Mouse (Mus musculus) neural tube, embryonic 12.5 days (tissue): Measurements from ENCODE around the gene Usp46. TPM values are rescaled to one million over a fixed set of nuclear protein-coding genes. Genes with fewer than 3 reads are reported as not detected.
"Not testable (repeated sequence)": the region's sequence is repeated elsewhere in the genome, so short reads cannot be mapped to it uniquely, and the experiment has no call there.

ENCODE experiments used
- ATAC-seq: fragments of 200-750 bp; cut with Nextera tagmentation; 2 replicates; pipeline ENCODE4 v1.8.0; 2017; ENCODE audit warnings: low read depth, mild to moderate bottlenecking, moderate TSS enrichment, moderate library complexity; ENCODE audit not compliant: low FRiP score
- H3K27ac ChIP-seq: fragments of 300-500 bp; sonication (generic); 2 replicates; pipeline ENCODE4 v1.5.1; 2016
- H3K27me3 ChIP-seq: fragments of 300-500 bp; sonication (generic); replicated peaks from 2 replicates; pipeline ENCODE4 v1.6.1; 2016; ENCODE audit warnings: mild to moderate bottlenecking
- H3K36me3 ChIP-seq: fragments of 300-500 bp; sonication (generic); 2 replicates; pipeline ENCODE4 v1.6.1; 2016; ENCODE audit warnings: mild to moderate bottlenecking
- H3K4me1 ChIP-seq: fragments of 300-500 bp; sonication (generic); 2 replicates; pipeline ENCODE4 v1.6.1; 2016
- H3K4me2 ChIP-seq: fragments of 300-500 bp; sonication (generic); replicated peaks from 2 replicates; pipeline ENCODE4 v1.6.1; 2016; ENCODE audit warnings: mild to moderate bottlenecking
- H3K4me3 ChIP-seq: fragments of 300-500 bp; sonication (generic); 2 replicates; pipeline ENCODE4 v1.5.1; 2016
- H3K9ac ChIP-seq: fragments of 300-500 bp; sonication (generic); 2 replicates; pipeline ENCODE4 v1.6.1; 2016; ENCODE audit warnings: mild to moderate bottlenecking
- H3K9me3 ChIP-seq: fragments of 300-500 bp; sonication (generic); 2 replicates; pipeline ENCODE4 v1.6.1; 2016; ENCODE audit warnings: mild to moderate bottlenecking
- WGBS: fragments of 180-500 bp; shearing (Covaris S2); methylation state at CpG from one replicate; pipeline ENCODE4 v1.1.7; 2016; 5-methylcytosine and 5-hydroxymethylcytosine counted together
- polyA plus RNA-seq: library from polyadenylated mRNA; unstranded; fragments of >200 nt; fragmentation: Nextera tagmentation; extraction: Ambion mirVana; gene quantifications from 2 replicates; pipeline ENCODE4 v1.2.1, GENCODE M21; 2016

Gene Usp46
- polyA plus RNA-seq, 1 experiment from 2014 or later: 27.8 TPM

GRCm38 (mm10) chr5:74092833-74093555, 24.8 kb upstream of the Usp46 start:
- Histone ChIP-seq H3K36me3 (peaks cover 23% of the 10 kb centered on the region), H3K27me3 (no peaks in the 10 kb centered on the region), H3K4me3 (peak overlapping the region; percentile 95), H3K27ac (peak overlapping the region; percentile 65; the same call in 1 of the 2 replicates), H3K9ac (peak overlapping the region; percentile 99), H3K4me2 (peak overlapping the region; percentile 82), H3K4me1 (peaks cover 14% of the 10 kb centered on the region), H3K9me3 (no peaks in the 10 kb centered on the region)
- under 1% methylated on average over 57 of the region's 57 CpGs for WGBS
- ATAC-seq: peak; percentile 98

- H3K4me3 ChIP-seq: peak overlapping the region; percentile 95
Observed at GRCm38 (mm10) chr5:74092481-74092832, 24.2 kb upstream of the Usp46 start.

GRCm38 (mm10) chr5:74089643-74090042, 21.4 kb upstream of the Usp46 start:
- H3K36me3 ChIP-seq: 0 out of 2 replicates have a peak, but pooled peaks cover 2% of the 10 kb centered on the region
- no peak for ATAC-seq
- no peaks in the 10 kb centered on the region for H3K27me3 ChIP-seq
- no peak overlapping the region for H3K9ac ChIP-seq
- 88% methylated on average over 3 of the region's 3 CpGs for WGBS
- H3K27ac ChIP-seq: no peak overlapping the region
- no peak overlapping the region for H3K4me3 ChIP-seq
- no peaks in the 10 kb centered on the region for H3K9me3 ChIP-seq
- no peak overlapping the region for H3K4me2 ChIP-seq
- peaks cover 9% of the 10 kb centered on the region; the same call in 1 of the 2 replicates for H3K4me1 ChIP-seq

More at GRCm38 (mm10) chr5:74092481-74092832, 24.2 kb upstream of the Usp46 start:
- Histone ChIP-seq H3K4me2 (peak overlapping the region; percentile 82), H3K9ac (no peak overlapping the region), H3K4me1 (peaks cover 14% of the 10 kb centered on the region), H3K36me3 (peaks cover 18% of the 10 kb centered on the region), H3K9me3 (no peaks in the 10 kb centered on the region), H3K27me3 (no peaks in the 10 kb centered on the region), H3K27ac (no peak overlapping the region)
- no peak; the same call in 1 of the 2 replicates for ATAC-seq
- 51% methylated on average over 4 of the region's 4 CpGs for WGBS

GRCm38 (mm10) chr5:74081756-74082155, 13.5 kb upstream of the Usp46 start:
- Histone ChIP-seq H3K27me3 (peaks cover 4% of the 10 kb centered on the region), H3K9me3 (no peaks in the 10 kb centered on the region), H3K4me3 (no peak overlapping the region), H3K36me3 (no peaks in the 10 kb centered on the region), H3K27ac (no peak overlapping the region), H3K9ac (no peak overlapping the region), H3K4me1 (no peaks in the 10 kb centered on the region), H3K4me2 (no peak overlapping the region)
- no peak for ATAC-seq
- 94% methylated on average over 6 of the region's 6 CpGs for WGBS

GRCm38 (mm10) chr5:74078861-74079615, 10.8 kb upstream of the Usp46 start:
- H3K4me2 ChIP-seq: no peak overlapping the region
- 86% methylated on average over 11 of the region's 11 CpGs for WGBS
- no peak overlapping the region for H3K4me3 ChIP-seq
- no peak overlapping the region for H3K9ac ChIP-seq
- H3K36me3 ChIP-seq: no peaks in the 10 kb centered on the region
- no peaks in the 10 kb centered on the region for H3K4me1 ChIP-seq
- H3K9me3 ChIP-seq: no peaks in the 10 kb centered on the region
- H3K27me3 ChIP-seq: peaks cover 10% of the 10 kb centered on the region
- no peak for ATAC-seq
- H3K27ac ChIP-seq: no peak overlapping the region

- WGBS: 73% methylated on average over 1 of the region's 1 CpGs
- ATAC-seq: no peak
- H3K27me3 ChIP-seq: peaks cover 10% of the 10 kb centered on the region
- no peaks in the 10 kb centered on the region for H3K4me1 ChIP-seq
- no peak overlapping the region for H3K4me2 ChIP-seq
- no peaks in the 10 kb centered on the region for H3K9me3 ChIP-seq
- H3K9ac ChIP-seq: no peak overlapping the region
- H3K27ac ChIP-seq: no peak overlapping the region
- H3K36me3 ChIP-seq: no peaks in the 10 kb centered on the region
- no peak overlapping the region for H3K4me3 ChIP-seq
Observed at GRCm38 (mm10) chr5:74078400-74078799, 10.2 kb upstream of the Usp46 start.

- ATAC-seq: no peak
- 46% methylated on average over 8 of the region's 8 CpGs for WGBS
Observed at GRCm38 (mm10) chr5:74077959-74078358, 9.7 kb upstream of the Usp46 start.

GRCm38 (mm10) chr5:74076759-74077158, 8.5 kb upstream of the Usp46 start:
- Histone ChIP-seq H3K27ac (no peak overlapping the region), H3K27me3 (peaks cover 10% of the 10 kb centered on the region), H3K36me3 (no peaks in the 10 kb centered on the region), H3K4me2 (no peak overlapping the region), H3K9me3 (no peaks in the 10 kb centered on the region), H3K9ac (no peak overlapping the region), H3K4me3 (no peak overlapping the region), H3K4me1 (no peaks in the 10 kb centered on the region)
- ATAC-seq: no peak
- WGBS: 6% methylated on average over 9 of the region's 9 CpGs

More at GRCm38 (mm10) chr5:74077959-74078358, 9.7 kb upstream of the Usp46 start:
- no peak overlapping the region for H3K4me3 ChIP-seq
- no peaks in the 10 kb centered on the region for H3K4me1 ChIP-seq
- H3K36me3 ChIP-seq: no peaks in the 10 kb centered on the region
- H3K27ac ChIP-seq: no peak overlapping the region
- no peak overlapping the region for H3K4me2 ChIP-seq
- H3K9ac ChIP-seq: no peak overlapping the region
- no peaks in the 10 kb centered on the region for H3K9me3 ChIP-seq
- H3K27me3 ChIP-seq: peaks cover 10% of the 10 kb centered on the region

- H3K4me2 ChIP-seq, H3K27me3 ChIP-seq, H3K9me3 ChIP-seq, ATAC-seq, H3K9ac ChIP-seq, H3K4me3 ChIP-seq, H3K27ac ChIP-seq, H3K36me3 ChIP-seq: not testable (repeated sequence)
- WGBS: 86% methylated on average over 5 of the region's 5 CpGs
- peaks cover 25% of the 10 kb centered on the region for H3K4me1 ChIP-seq
Observed at GRCm38 (mm10) chr5:74070564-74070963, 2.3 kb upstream of the Usp46 start.

- Histone ChIP-seq H3K9me3 (no peaks in the 10 kb centered on the region), H3K4me3 (peak overlapping the region; percentile 77), H3K27me3 (no peaks in the 10 kb centered on the region), H3K4me2 (peak overlapping the region; percentile 81), H3K27ac (peak overlapping the region; percentile 88), H3K4me1 (peaks cover 30% of the 10 kb centered on the region), H3K9ac (peak overlapping the region; percentile 90), H3K36me3 (no peaks in the 10 kb centered on the region)
- WGBS: 3% methylated on average over 18 of the region's 18 CpGs
- ATAC-seq: peak; percentile 46
Observed at GRCm38 (mm10) chr5:74068714-74069321, 587 bp upstream of the Usp46 start.

GRCm38 (mm10) chr5:74067346-74067745, 885 bp downstream of the Usp46 start:
- H3K4me1 ChIP-seq: peaks cover 30% of the 10 kb centered on the region
- no peak overlapping the region for H3K27ac ChIP-seq
- no peak for ATAC-seq
- H3K36me3 ChIP-seq: no peaks in the 10 kb centered on the region
- no peaks in the 10 kb centered on the region for H3K27me3 ChIP-seq
- peak overlapping the region; percentile 77 for H3K4me3 ChIP-seq
- 11% methylated on average over 4 of the region's 4 CpGs for WGBS
- peak overlapping the region; percentile 90 for H3K9ac ChIP-seq
- peak overlapping the region; percentile 81 for H3K4me2 ChIP-seq
- no peaks in the 10 kb centered on the region for H3K9me3 ChIP-seq
